Mouse (Mus musculus) urinary bladder, postnatal 0 days (tissue): ENCODE results near the gene 0610010K14Rik. TPM values are rescaled to one million over a fixed set of nuclear protein-coding genes. Genes with fewer than 3 reads are reported as not detected.

ENCODE experiments used
- microRNA counts: library from miRNA; unstranded; fragments of <30 nt; microRNA quantifications from one replicate; lab custom pipeline; 2016
- microRNA-seq: library from miRNA; unstranded; fragments of <30 nt; microRNA quantifications from one replicate; pipeline ENCODE4, GENCODE M21; 2016
- polyA plus RNA-seq: library from polyadenylated mRNA; unstranded; fragments of >200 nt; fragmentation: Nextera tagmentation; extraction: Ambion mirVana; gene quantifications from 2 replicates; pipeline ENCODE4 v1.2.1, GENCODE M21; 2015

0610010K14Rik gene
- polyA plus RNA-seq = 95.7 and 103 TPM in 2 replicates

GRCm38 (mm10) chr11:70237457-70238167, at the start of gene 0610010K14Rik:
0610010K14Rik (minus strand) TSS chr11:70237914.

GRCm38 (mm10) chr11:70254931-70255531, 17.3 kb upstream of the 0610010K14Rik start, which contains the start of gene Alox12:
Alox12 (minus strand) TSS chr11:70255353.

GRCm38 (mm10) chr11:70239541-70240279, 2.0 kb upstream of the 0610010K14Rik start, which contains the start of the genes Gm21988 and Rnasek:
Gm21988 (minus strand) TSS chr11:70239830.
Rnasek (minus strand) TSS chr11:70239842.

GRCm38 (mm10) chr11:70229260-70230010, 8.3 kb downstream of the 0610010K14Rik start, which contains the start of gene Bcl6b:
Bcl6b (minus strand) TSS chr11:70229798.

GRCm38 (mm10) chr11:70220731-70221602, 16.7 kb downstream of the 0610010K14Rik start, which contains the start of gene Slc16a13:
Slc16a13 (minus strand) TSS chr11:70221064.

GRCm38 (mm10) chr11:70212423-70212822, 25.3 kb downstream of the 0610010K14Rik start, which contains the start of gene Slc16a11:
Slc16a11 (plus strand) TSS chr11:70212752.

MicroRNAs within 50 kb of the gene (microRNA counts, 519-probe panel; counts per million panel counts)
- 2,976 counts per million, percentile 46 among the panel's probes with 10 or more counts for microRNA mmu-miR-195 (lab: Ali Mortazavi, UCI)
- 2,929 counts per million, percentile 44 among the panel's probes with 10 or more counts for microRNA mmu-miR-497 (lab: Ali Mortazavi, UCI)

Small RNAs within 50 kb of the gene (microRNA-seq; reads per million reads assigned to microRNA genes)
- gene Mir195a = 4,110 reads per million, percentile 87 among the genes with 10 or more reads in this experiment
- not detected for gene Mir497
- gene Mir497b = not detected

Other genes starting within 250 kb of the 0610010K14Rik start
- 483 and 506 TPM in 2 replicates for gene Gabarap, start 246.8 kb downstream of the 0610010K14Rik start, polyA plus RNA-seq
- gene Phf23, start 242.1 kb downstream of the 0610010K14Rik start, polyA plus RNA-seq = 46.2 and 46.3 TPM in 2 replicates
- gene Dvl2, start 237.3 kb downstream of the 0610010K14Rik start, polyA plus RNA-seq = 13.4 and 13.8 TPM in 2 replicates
- gene Acadvl, start 222.5 kb downstream of the 0610010K14Rik start, polyA plus RNA-seq = 89.2 and 94.2 TPM in 2 replicates
- gene Dlg4, start 221.0 kb downstream of the 0610010K14Rik start, polyA plus RNA-seq = 4.8 and 5.2 TPM in 2 replicates
- gene Asgr1, start 183.8 kb downstream of the 0610010K14Rik start, polyA plus RNA-seq = 0.23 and 0.55 TPM in 2 replicates
- not detected in 2 replicates for gene Asgr2, start 145.3 kb downstream of the 0610010K14Rik start, polyA plus RNA-seq
- 0.58 and 0.90 TPM in 2 replicates for gene Mgl2, start 107.6 kb downstream of the 0610010K14Rik start, polyA plus RNA-seq
- gene Clec10a, start 81.7 kb downstream of the 0610010K14Rik start, polyA plus RNA-seq = 1.6 and 2.0 TPM in 2 replicates
- 0.87 and 1.5 TPM in 2 replicates for gene Slc16a11, start 25.2 kb downstream of the 0610010K14Rik start, polyA plus RNA-seq
- gene Slc16a13, start 16.9 kb downstream of the 0610010K14Rik start, polyA plus RNA-seq = 3.1 and 4.4 TPM in 2 replicates
- 3.7 and 4.7 TPM in 2 replicates for gene Bcl6b, start 8.1 kb downstream of the 0610010K14Rik start, polyA plus RNA-seq
- gene Gm21988, start 1.9 kb upstream of the 0610010K14Rik start, polyA plus RNA-seq = 6.7 and 7.6 TPM in 2 replicates
- 285 and 308 TPM in 2 replicates for gene Rnasek, start 1.9 kb upstream of the 0610010K14Rik start, polyA plus RNA-seq
- 2.3 and 3.6 TPM in 2 replicates for gene Alox12, start 17.4 kb upstream of the 0610010K14Rik start, polyA plus RNA-seq
- 0.16 and 0.17 TPM in 2 replicates for gene Alox12e, start 84.7 kb upstream of the 0610010K14Rik start, polyA plus RNA-seq
- 0.71 and 1.2 TPM in 2 replicates for gene Alox15, start 114.1 kb upstream of the 0610010K14Rik start, polyA plus RNA-seq
- gene Pelp1, start 172.1 kb upstream of the 0610010K14Rik start, polyA plus RNA-seq = 13.3 and 16.2 TPM in 2 replicates
- gene Arrb2, start 194.7 kb upstream of the 0610010K14Rik start, polyA plus RNA-seq = 8.3 and 12.3 TPM in 2 replicates
- gene Med11, start 214.0 kb upstream of the 0610010K14Rik start, polyA plus RNA-seq = 25.1 and 27.3 TPM in 2 replicates
- gene Zmynd15, start 221.5 kb upstream of the 0610010K14Rik start, polyA plus RNA-seq = 0.55 and 0.74 TPM in 2 replicates
- gene Cxcl16, start 222.1 kb upstream of the 0610010K14Rik start, polyA plus RNA-seq = 11.8 and 17.9 TPM in 2 replicates